Mouse (Mus musculus) olfactory bulb, adult 2 months (tissue): ENCODE results near the gene Tbc1d19.

Source experiments
- CTCF ChIP-seq: fragments of 200-500 bp; IDR thresholded peaks from 2 replicates; pipeline ENCODE4 v1.5.1; 2012; ENCODE audit warnings: low read depth, mild to moderate bottlenecking, low read length, moderate library complexity; ENCODE audit not compliant: insufficient read depth
- POLR2A ChIP-seq: fragments of 200-500 bp; IDR thresholded peaks from 2 replicates; pipeline ENCODE4 v1.6.1; 2012; ENCODE audit warnings: mild to moderate bottlenecking, low read depth, low read length, moderate library complexity; ENCODE audit not compliant: insufficient read depth

GRCm38 (mm10) chr5:53881381-53881990 is 72.1 kb downstream of the Tbc1d19 start:
- TF ChIP-seq CTCF, result no peak
- no peak for TF ChIP-seq POLR2A
